Mouse (Mus musculus) limb, embryonic 10.5 days (tissue): ENCODE data around the gene Rnf145. TPM values are rescaled to one million over a fixed set of nuclear protein-coding genes. Genes with fewer than 3 reads are reported as not detected.

ENCODE experiments used
- DNase-seq: peaks from one replicate; pipeline ENCODE4 v3.0.0-alpha.2; 2017; ENCODE audit warnings: low spot score
- H3K27ac ChIP-seq: fragments of 300-500 bp; sonication (generic); 2 replicates; pipeline ENCODE4 v1.5.1; 2016; ENCODE audit warnings: mild to moderate bottlenecking
- H3K27me3 ChIP-seq: fragments of 300-500 bp; sonication (generic); 2 replicates; pipeline ENCODE4 v1.6.1; 2016; ENCODE audit warnings: low read depth, mild to moderate bottlenecking; ENCODE audit not compliant: poor library complexity, severe bottlenecking
- H3K36me3 ChIP-seq: fragments of 300-500 bp; sonication (generic); 2 replicates; pipeline ENCODE4 v1.6.1; 2016; ENCODE audit warnings: mild to moderate bottlenecking, moderate library complexity
- H3K4me1 ChIP-seq: fragments of 300-500 bp; sonication (generic); 2 replicates; pipeline ENCODE4 v1.6.1; 2016
- H3K4me3 ChIP-seq: fragments of 300-500 bp; sonication (generic); 2 replicates; pipeline ENCODE4 v1.5.1; 2016; ENCODE audit warnings: mild to moderate bottlenecking, moderate library complexity
- H3K9me3 ChIP-seq: fragments of 300-500 bp; sonication (generic); replicated peaks from 2 replicates; pipeline ENCODE4 v1.6.1; 2016; ENCODE audit warnings: mild to moderate bottlenecking
- WGBS: fragments of 180-500 bp; shearing (Covaris S2); methylation state at CpG from one replicate; pipeline ENCODE4 v1.1.7; 2016; 5-methylcytosine and 5-hydroxymethylcytosine counted together
- microRNA-seq: library from miRNA; unstranded; fragments of <30 nt; microRNA quantifications from one replicate; pipeline ENCODE4, GENCODE M21; 2017
- polyA plus RNA-seq: library from polyadenylated mRNA; unstranded; fragments of >200 nt; fragmentation: Nextera tagmentation; extraction: Ambion mirVana; gene quantifications from 2 replicates; pipeline ENCODE4 v1.2.1, GENCODE M21; 2016

Rnf145 gene
- polyA plus RNA-seq, 1 experiment from 2014 or later = 89.2 TPM

DNA sequence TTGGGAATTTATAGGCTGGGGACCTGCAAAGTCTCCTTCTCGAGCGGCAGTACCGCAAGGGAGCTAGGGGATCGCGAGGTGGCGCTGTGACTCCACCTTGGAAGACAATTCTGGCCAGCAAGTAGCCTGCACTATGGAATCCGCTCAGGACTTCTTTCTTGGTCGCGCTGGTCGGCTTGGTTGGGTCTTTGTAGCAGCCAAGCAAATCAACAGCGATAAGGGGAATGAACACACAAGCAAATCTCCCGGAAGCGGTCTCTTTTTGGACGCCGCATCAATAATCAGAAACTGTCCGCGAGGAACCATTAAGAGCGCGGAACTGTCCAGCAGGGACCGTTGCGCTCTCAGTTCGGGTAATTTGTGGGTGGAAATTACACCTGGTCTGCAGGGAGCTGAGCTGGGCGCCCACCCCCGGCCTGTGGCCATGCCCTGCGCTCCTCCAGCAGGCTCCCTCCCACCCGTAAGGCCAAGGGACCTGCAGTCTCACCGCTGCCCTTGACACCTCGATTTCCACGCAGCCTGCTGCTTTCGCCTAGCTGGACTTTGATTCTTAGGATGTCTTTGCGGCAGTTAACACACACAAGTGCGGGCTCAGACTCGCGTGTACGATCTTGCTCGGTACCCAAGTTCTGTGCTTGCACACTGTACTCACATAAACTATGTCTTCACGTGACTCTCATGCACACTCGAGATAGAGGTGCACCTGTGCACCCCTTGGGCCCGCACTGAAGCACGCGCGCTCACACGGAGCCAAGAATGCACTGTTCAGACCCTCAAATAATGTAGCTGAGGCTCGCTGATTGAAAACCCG lies 92.4 kb downstream of the Rnf145 start:
- peak overlapping the region; percentile 55 for H3K4me3 ChIP-seq
- peak overlapping the region; percentile 84 for H3K27ac ChIP-seq

DNA sequence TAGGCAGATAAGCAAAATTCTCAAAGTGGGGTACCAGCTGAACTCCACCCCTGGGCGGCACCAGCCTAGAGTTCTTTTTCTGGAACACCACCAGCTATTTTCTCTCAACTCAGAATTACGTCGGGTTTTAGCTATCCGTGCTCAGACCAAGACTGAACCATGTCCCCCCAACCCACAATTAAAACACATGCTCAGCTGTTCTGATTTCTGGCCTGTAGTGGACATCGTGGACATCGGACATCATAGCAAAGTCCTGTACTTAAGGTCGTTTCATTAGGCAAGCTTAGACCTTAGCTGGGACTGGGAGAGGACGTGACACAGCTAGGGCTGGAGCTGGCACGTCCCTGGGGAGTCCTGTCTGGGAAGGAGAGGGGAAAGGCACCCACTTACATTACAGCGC lies 93.4 kb downstream of the Rnf145 start:
- WGBS = 5% methylated on average over 10 of the region's 10 CpGs
- Histone ChIP-seq H3K27me3 (peaks cover 61% of the 10 kb centered on the region), H3K9me3 (no peaks in the 10 kb centered on the region), H3K27ac (peak overlapping the region; percentile 46; the same call in 1 of the 2 replicates), H3K36me3 (no peaks in the 10 kb centered on the region), H3K4me1 (peaks cover 42% of the 10 kb centered on the region), H3K4me3 (peak overlapping the region; percentile 55)
- DNase-seq = peak; percentile 42

More for the DNA sequence above, 92.4 kb downstream of the Rnf145 start:
- Histone ChIP-seq H3K4me1 (peaks cover 35% of the 10 kb centered on the region), H3K9me3 (no peaks in the 10 kb centered on the region), H3K36me3 (no peaks in the 10 kb centered on the region), H3K27me3 (peaks cover 55% of the 10 kb centered on the region)
- under 1% methylated on average over 45 of the region's 45 CpGs for WGBS
- peak; percentile 96 for DNase-seq

DNA sequence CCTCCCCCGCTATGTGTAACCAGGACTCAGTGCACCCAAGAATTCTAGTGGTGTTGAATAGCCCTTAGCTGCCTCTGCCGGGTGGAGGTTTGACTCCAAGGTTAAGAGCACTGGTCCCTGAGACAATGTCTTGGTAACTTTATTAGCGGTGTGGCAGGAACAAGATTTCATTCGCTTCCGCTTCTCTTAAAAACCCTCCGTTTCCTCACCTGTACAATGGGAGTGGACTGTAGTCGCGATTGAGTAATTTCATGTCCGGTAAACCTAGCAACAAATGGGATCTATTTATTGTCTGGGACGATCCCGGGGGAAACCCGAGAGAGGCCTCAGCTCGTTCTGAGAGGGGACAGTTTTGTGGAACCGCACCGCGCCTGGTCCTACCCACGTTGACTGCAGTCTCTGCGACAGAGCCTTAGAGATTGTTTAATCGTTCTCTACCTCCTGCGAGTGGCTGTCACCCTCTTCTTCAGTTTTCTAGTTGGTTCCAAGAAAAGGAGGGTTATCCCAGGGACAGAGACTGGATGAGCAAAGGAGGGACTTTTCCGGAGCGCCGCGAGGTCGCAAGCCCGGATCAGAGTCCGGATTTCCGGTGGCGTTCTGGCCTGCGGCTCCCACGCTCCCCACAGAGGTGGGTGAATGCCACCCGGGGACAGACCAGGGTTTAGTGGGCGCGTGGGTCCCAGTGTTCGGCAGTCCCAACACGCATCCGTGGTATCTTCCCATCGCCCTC lies 94.1 kb downstream of the Rnf145 start:
- peaks cover 61% of the 10 kb centered on the region for H3K27me3 ChIP-seq
- peak overlapping the region; percentile 51 for H3K4me3 ChIP-seq
- WGBS = 1% methylated on average over 38 of the region's 38 CpGs
- no peaks in the 10 kb centered on the region for H3K9me3 ChIP-seq
- H3K27ac ChIP-seq = peak overlapping the region; percentile 86
- peaks cover 42% of the 10 kb centered on the region for H3K4me1 ChIP-seq
- no peaks in the 10 kb centered on the region for H3K36me3 ChIP-seq
- peak; percentile 67 for DNase-seq

DNA sequence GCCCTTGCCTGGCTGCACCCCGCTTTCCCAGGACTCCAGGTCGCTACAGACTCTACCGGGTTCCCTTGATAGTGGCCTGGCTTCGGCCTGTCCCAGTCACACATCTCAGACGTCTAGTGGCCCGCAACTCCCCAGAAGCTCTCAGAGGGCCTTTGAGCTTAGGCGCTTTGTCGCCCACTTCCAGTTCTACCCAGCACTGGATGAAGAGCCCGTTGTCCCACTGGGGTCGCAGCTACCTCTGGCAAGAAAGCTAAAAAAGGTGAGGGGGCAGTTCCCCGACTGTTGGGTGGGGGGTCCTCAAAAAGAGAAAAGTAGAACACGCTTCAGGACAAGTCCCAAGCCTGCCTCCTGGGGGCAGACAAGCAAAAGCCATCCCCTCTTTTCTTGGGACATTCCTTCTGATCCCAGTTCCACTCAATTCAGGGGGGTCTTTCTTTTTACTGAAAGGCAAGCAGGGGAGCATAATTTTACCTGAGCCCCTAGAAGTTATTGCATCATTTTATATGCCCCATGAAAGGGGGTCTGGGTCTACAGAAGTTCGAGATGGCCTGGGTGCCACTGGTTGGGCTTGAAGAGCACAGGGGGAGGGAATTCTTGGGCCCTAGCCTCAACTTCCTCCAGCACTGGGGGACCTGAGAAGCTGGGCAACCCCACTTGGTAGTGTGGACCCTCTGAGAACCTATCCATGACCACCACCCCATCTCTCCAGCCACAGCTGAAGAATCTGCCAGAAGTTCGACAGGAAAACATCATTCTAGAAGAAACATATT lies 94.8 kb downstream of the Rnf145 start:
- WGBS = 8% methylated on average over 14 of the region's 14 CpGs
- no peak for DNase-seq
- peak overlapping the region; percentile 86 for H3K27ac ChIP-seq

More for the DNA sequence above, 94.8 kb downstream of the Rnf145 start:
- H3K9me3 ChIP-seq = no peaks in the 10 kb centered on the region
- peaks cover 42% of the 10 kb centered on the region for H3K4me1 ChIP-seq
- H3K36me3 ChIP-seq = no peaks in the 10 kb centered on the region
- peak overlapping the region; percentile 51 for H3K4me3 ChIP-seq
- peaks cover 57% of the 10 kb centered on the region for H3K27me3 ChIP-seq

Small RNA genes lying within 50 kb of the gene (microRNA-seq; reads per million reads assigned to microRNA genes)
- not detected for gene Gm22121

Other genes starting within 250 kb of the Rnf145 start
- gene Il12b, start 118.9 kb upstream of the Rnf145 start, polyA plus RNA-seq = not detected in 2 replicates
- 75.3 and 84.8 TPM in 2 replicates for gene Ublcp1, start 48.5 kb upstream of the Rnf145 start, polyA plus RNA-seq
- 7.4 and 23.8 TPM in 2 replicates for gene Ebf1, start 98.4 kb downstream of the Rnf145 start, polyA plus RNA-seq